Mouse (Mus musculus) thymus, adult 2 months (tissue): Measurements from ENCODE around the gene Rapsn.
A peak's percentile ranks its signal among the peaks of the same experiment; 100 is the strongest.

ENCODE experiments used
- CTCF ChIP-seq: fragments of 200-500 bp; IDR thresholded peaks from 2 replicates; pipeline ENCODE4 v1.5.1; 2012; ENCODE audit warnings: mild to moderate bottlenecking, control low read depth, low read length, moderate library complexity, borderline replicate concordance; ENCODE audit not compliant: control insufficient read depth, poor library complexity, insufficient read depth; ENCODE audit errors: extremely low read depth
- POLR2A ChIP-seq: fragments of 200-500 bp; IDR thresholded peaks from 2 replicates; pipeline ENCODE4 v1.6.1; 2012; ENCODE audit warnings: mild to moderate bottlenecking, low read length, control low read depth, moderate library complexity; ENCODE audit not compliant: control insufficient read depth, poor library complexity, insufficient read depth; ENCODE audit errors: extremely low read depth

GRCm38 (mm10) chr2:91070076-91070800, 34.8 kb downstream of the Rapsn start, which contains the start of gene Slc39a13:
- peak; percentile 100 for TF ChIP-seq CTCF
- peak; percentile 51 for TF ChIP-seq POLR2A
